Mouse (Mus musculus): ENCODE measurements around the gene Hist4h4. TPM values are rescaled to one million over a fixed set of nuclear protein-coding genes. Genes with fewer than 3 reads are reported as not detected.

Gene Hist4h4
- polyA plus RNA-seq, 1 experiment from 2014 or later = 0.40 TPM

- WGBS = under 1% methylated on average over 34 of the region's 34 CpGs
- H3K4me1 ChIP-seq (ENCODE audit: control insufficient read depth, insufficient read depth, low read length) = peaks cover 28% of the 10 kb centered on the region
- peak; percentile 82 for ATAC-seq
Observed at GRCm38 (mm10) chr6:136808014-136808417, 3.8 kb upstream of the Hist4h4 start, which contains the start of gene H2afj. Gene H2afj (plus strand): TSS chr6:136808244.

GRCm38 (mm10) chr6:136807395-136808013 lies 3.3 kb upstream of the Hist4h4 start:
- H3K27ac ChIP-seq (ENCODE audit: low read length) = peak overlapping the region; percentile 96
- no peaks in the 10 kb centered on the region for H3K9me3 ChIP-seq (ENCODE audit: control insufficient read depth, low read length)
- peak overlapping the region; percentile 72 for H3K4me2 ChIP-seq (ENCODE audit: low read depth, low read length)
- H3K9ac ChIP-seq (ENCODE audit: low read depth, low read length) = peak overlapping the region; percentile 67
- H3K4me3 ChIP-seq (ENCODE audit: low read length) = peak overlapping the region; percentile 40
- peaks cover 26% of the 10 kb centered on the region for H3K4me1 ChIP-seq (ENCODE audit: control insufficient read depth, insufficient read depth, low read length)
- no peaks in the 10 kb centered on the region for H3K27me3 ChIP-seq (replicated peaks; ENCODE audit: control insufficient read depth, insufficient read depth, low read length)
- H3K36me3 ChIP-seq (ENCODE audit: control insufficient read depth, insufficient read depth, low read length) = peaks cover 8% of the 10 kb centered on the region
- WGBS = 33% methylated on average over 18 of the region's 18 CpGs
- peak; percentile 17 for ATAC-seq

More at GRCm38 (mm10) chr6:136808014-136808417, 3.8 kb upstream of the Hist4h4 start, which contains the start of gene H2afj:
- Histone ChIP-seq H3K9me3 (ENCODE audit: control insufficient read depth, low read length) (no peaks in the 10 kb centered on the region), H3K27me3 (replicated peaks; ENCODE audit: control insufficient read depth, insufficient read depth, low read length) (no peaks in the 10 kb centered on the region), H3K4me3 (ENCODE audit: low read length) (peak within 1 kb of the TSS; percentile 86), H3K4me2 (ENCODE audit: low read depth, low read length) (peak within 1 kb of the TSS; percentile 87), H3K36me3 (ENCODE audit: control insufficient read depth, insufficient read depth, low read length) (peaks cover 8% of the 10 kb centered on the region), H3K27ac (ENCODE audit: low read length) (peak within 1 kb of the TSS; percentile 96), H3K9ac (ENCODE audit: low read depth, low read length) (peak within 1 kb of the TSS; percentile 84)

GRCm38 (mm10) chr6:136806819-136807218 lies 2.6 kb upstream of the Hist4h4 start:
- Histone ChIP-seq H3K4me3 (ENCODE audit: low read length) (peak overlapping the region; percentile 40), H3K4me2 (ENCODE audit: low read depth, low read length) (peak overlapping the region; percentile 72), H3K4me1 (ENCODE audit: control insufficient read depth, insufficient read depth, low read length) (peaks cover 26% of the 10 kb centered on the region), H3K27ac (ENCODE audit: low read length) (peak overlapping the region; percentile 96), H3K36me3 (ENCODE audit: control insufficient read depth, insufficient read depth, low read length) (peaks cover 1% of the 10 kb centered on the region), H3K27me3 (replicated peaks; ENCODE audit: control insufficient read depth, insufficient read depth, low read length) (no peaks in the 10 kb centered on the region), H3K9me3 (ENCODE audit: control insufficient read depth, low read length) (no peaks in the 10 kb centered on the region), H3K9ac (ENCODE audit: low read depth, low read length) (peak overlapping the region; percentile 67)
- ATAC-seq = no peak
- WGBS = 54% methylated on average over 5 of the region's 5 CpGs

GRCm38 (mm10) chr6:136805409-136805775 lies 1.2 kb upstream of the Hist4h4 start:
- Histone ChIP-seq H3K27ac (ENCODE audit: low read length) (no peak overlapping the region; the same call in 1 of the 2 replicates), H3K4me1 (ENCODE audit: control insufficient read depth, insufficient read depth, low read length) (peaks cover 22% of the 10 kb centered on the region), H3K9ac (ENCODE audit: low read depth, low read length) (no peak overlapping the region), H3K4me2 (ENCODE audit: low read depth, low read length) (no peak overlapping the region), H3K36me3 (ENCODE audit: control insufficient read depth, insufficient read depth, low read length) (no peaks in the 10 kb centered on the region), H3K9me3 (ENCODE audit: control insufficient read depth, low read length) (no peaks in the 10 kb centered on the region), H3K4me3 (ENCODE audit: low read length) (no peak overlapping the region), H3K27me3 (replicated peaks; ENCODE audit: control insufficient read depth, insufficient read depth, low read length) (no peaks in the 10 kb centered on the region)
- whole genome bisulfite sequencing = 77% methylated on average over 1 of the region's 1 CpGs
- no peak for ATAC-seq

- Histone ChIP-seq H3K4me1 (ENCODE audit: control insufficient read depth, insufficient read depth, low read length) (peaks cover 18% of the 10 kb centered on the region), H3K9ac (ENCODE audit: low read depth, low read length) (peak overlapping the region; percentile 56), H3K27me3 (replicated peaks; ENCODE audit: control insufficient read depth, insufficient read depth, low read length) (no peaks in the 10 kb centered on the region), H3K4me2 (ENCODE audit: low read depth, low read length) (peak overlapping the region; percentile 52), H3K4me3 (ENCODE audit: low read length) (peak overlapping the region; percentile 81), H3K36me3 (ENCODE audit: control insufficient read depth, insufficient read depth, low read length) (no peaks in the 10 kb centered on the region), H3K9me3 (ENCODE audit: control insufficient read depth, low read length) (no peaks in the 10 kb centered on the region), H3K27ac (ENCODE audit: low read length) (peak overlapping the region; percentile 100)
- 26% methylated on average over 9 of the region's 9 CpGs for WGBS
- ATAC-seq = no peak
Observed at GRCm38 (mm10) chr6:136804705-136805408, 642 bp upstream of the Hist4h4 start.

GRCm38 (mm10) chr6:136803093-136803738 lies 999 bp downstream of the Hist4h4 start:
- Histone ChIP-seq H3K9ac (ENCODE audit: low read depth, low read length) (peak overlapping the region; percentile 98), H3K4me3 (ENCODE audit: low read length) (peak overlapping the region; percentile 81), H3K4me1 (ENCODE audit: control insufficient read depth, insufficient read depth, low read length) (peaks cover 13% of the 10 kb centered on the region), H3K4me2 (ENCODE audit: low read depth, low read length) (peak overlapping the region; percentile 88), H3K27me3 (replicated peaks; ENCODE audit: control insufficient read depth, insufficient read depth, low read length) (no peaks in the 10 kb centered on the region), H3K27ac (ENCODE audit: low read length) (peak overlapping the region; percentile 100), H3K9me3 (ENCODE audit: control insufficient read depth, low read length) (no peaks in the 10 kb centered on the region), H3K36me3 (ENCODE audit: control insufficient read depth, insufficient read depth, low read length) (no peaks in the 10 kb centered on the region)
- ATAC-seq = 0 out of 2 replicates have a peak, but pooled peaks have one; percentile 4
- WGBS = 15% methylated on average over 12 of the region's 12 CpGs

GRCm38 (mm10) chr6:136801274-136801673 lies 2.9 kb downstream of the Hist4h4 start:
- H3K4me3 ChIP-seq (ENCODE audit: low read length) = no peak overlapping the region
- no peaks in the 10 kb centered on the region for H3K27me3 ChIP-seq (replicated peaks; ENCODE audit: control insufficient read depth, insufficient read depth, low read length)
- H3K4me1 ChIP-seq (ENCODE audit: control insufficient read depth, insufficient read depth, low read length) = peaks cover 8% of the 10 kb centered on the region
- H3K9me3 ChIP-seq (ENCODE audit: control insufficient read depth, low read length) = no peaks in the 10 kb centered on the region
- no peak for ATAC-seq
- no peak overlapping the region for H3K4me2 ChIP-seq (ENCODE audit: low read depth, low read length)
- H3K9ac ChIP-seq (ENCODE audit: low read depth, low read length) = no peak overlapping the region
- WGBS = 67% methylated on average over 6 of the region's 6 CpGs
- no peaks in the 10 kb centered on the region for H3K36me3 ChIP-seq (ENCODE audit: control insufficient read depth, insufficient read depth, low read length)
- H3K27ac ChIP-seq (ENCODE audit: low read length) = no peak overlapping the region

GRCm38 (mm10) chr6:136800710-136801109 lies 3.5 kb downstream of the Hist4h4 start:
- Histone ChIP-seq H3K9ac (ENCODE audit: low read depth, low read length) (no peak overlapping the region), H3K4me3 (ENCODE audit: low read length) (no peak overlapping the region), H3K27me3 (replicated peaks; ENCODE audit: control insufficient read depth, insufficient read depth, low read length) (no peaks in the 10 kb centered on the region), H3K4me2 (ENCODE audit: low read depth, low read length) (no peak overlapping the region), H3K9me3 (ENCODE audit: control insufficient read depth, low read length) (no peaks in the 10 kb centered on the region), H3K4me1 (ENCODE audit: control insufficient read depth, insufficient read depth, low read length) (peaks cover 8% of the 10 kb centered on the region), H3K36me3 (ENCODE audit: control insufficient read depth, insufficient read depth, low read length) (no peaks in the 10 kb centered on the region), H3K27ac (ENCODE audit: low read length) (no peak overlapping the region)
- no peak for ATAC-seq
- 85% methylated on average over 8 of the region's 8 CpGs for whole genome bisulfite sequencing

All from intestine, embryonic 16.5 days (tissue).